Mouse (Mus musculus): ENCODE measurements around the gene Kat7. TPM values are rescaled to one million over a fixed set of nuclear protein-coding genes. Genes with fewer than 3 reads are reported as not detected.

Gene Kat7
- polyA plus RNA-seq, 1 experiment from 2014 or later, result 19.4 TPM

DNA sequence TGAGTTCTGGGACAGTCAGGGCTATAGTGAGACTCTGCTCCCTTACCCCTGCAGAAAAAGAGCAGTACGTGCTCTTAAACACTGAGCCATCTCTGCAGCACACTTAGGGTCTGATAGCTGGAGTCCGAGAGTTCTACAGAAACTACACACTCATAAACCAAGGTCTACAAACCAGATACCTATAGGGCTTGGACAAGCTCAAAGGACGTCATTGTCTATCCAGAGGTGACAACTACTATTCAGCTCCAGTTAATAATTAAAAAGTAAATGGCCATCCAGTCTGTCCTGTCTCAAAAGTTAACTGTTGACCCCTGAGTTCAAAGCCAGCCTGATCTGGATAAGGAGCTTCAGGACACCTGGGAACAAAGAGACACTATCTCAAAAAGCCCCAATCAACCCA is 8.3 kb downstream of the Kat7 start:
- H3K27ac ChIP-seq (ENCODE audit: low read depth), result no peak overlapping the region
- no peaks in the 10 kb centered on the region for H3K27me3 ChIP-seq (ENCODE audit: insufficient read depth, low read length)
- H3K4me3 ChIP-seq (ENCODE audit: low read depth, low read length), result no peak overlapping the region
- no peak for DNase-seq
- 85% methylated on average over 3 of the region's 3 CpGs for WGBS (ENCODE audit: insufficient replicate concordance)
- ATAC-seq, result no peak
- H3K9me3 ChIP-seq (ENCODE audit: low read length), result no peaks in the 10 kb centered on the region
- H3K4me1 ChIP-seq (ENCODE audit: insufficient read depth), result no peaks in the 10 kb centered on the region; the same call in 1 of the 2 replicates
- no peak overlapping the region for H3K9ac ChIP-seq (replicated peaks)
- no peak overlapping the region for H3K4me2 ChIP-seq (ENCODE audit: low read depth, low read length)
- H3K36me3 ChIP-seq (replicated peaks; ENCODE audit: insufficient read depth, low read length), result peaks cover 85% of the 10 kb centered on the region
- TF ChIP-seq EP300 (IDR thresholded peaks at IDR 0.05; ENCODE audit: low read depth), result no peak
- TF ChIP-seq CTCF (IDR thresholded peaks at IDR 0.05; ENCODE audit: low read depth), result no peak

DNA sequence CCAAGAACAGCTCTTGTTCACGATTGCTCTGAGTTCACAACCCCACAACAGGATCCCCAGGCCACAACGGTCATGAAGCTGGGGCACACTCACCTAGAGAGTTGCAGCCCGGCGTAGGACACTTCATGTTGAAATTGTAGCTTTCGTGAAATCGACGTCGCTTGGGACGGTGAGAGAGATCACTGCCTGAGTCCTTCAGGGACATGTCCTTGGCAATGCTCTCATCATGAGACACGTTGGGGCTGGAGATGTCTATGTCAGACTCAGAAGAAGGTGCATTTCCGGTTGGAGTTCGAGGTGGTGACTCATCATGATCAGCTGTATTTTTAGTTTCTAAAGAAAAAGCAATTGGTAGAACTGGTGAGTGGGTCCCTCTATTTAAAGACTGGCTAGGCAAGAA is 10.2 kb downstream of the Kat7 start:
- no peak for TF ChIP-seq EP300 (IDR thresholded peaks at IDR 0.05; ENCODE audit: low read depth)
- TF ChIP-seq CTCF (IDR thresholded peaks at IDR 0.05; ENCODE audit: low read depth), result no peak
- no peak for ATAC-seq
- H3K4me1 ChIP-seq (ENCODE audit: insufficient read depth), result no peaks in the 10 kb centered on the region
- no peak for DNase-seq
- H3K27ac ChIP-seq (ENCODE audit: low read depth), result no peak overlapping the region
- H3K9ac ChIP-seq (replicated peaks), result no peak overlapping the region
- no peaks in the 10 kb centered on the region for H3K9me3 ChIP-seq (ENCODE audit: low read length)
- no peak overlapping the region for H3K4me2 ChIP-seq (ENCODE audit: low read depth, low read length)
- 87% methylated on average over 12 of the region's 12 CpGs for WGBS (ENCODE audit: insufficient replicate concordance)
- peaks cover 79% of the 10 kb centered on the region for H3K36me3 ChIP-seq (replicated peaks; ENCODE audit: insufficient read depth, low read length)
- H3K27me3 ChIP-seq (ENCODE audit: insufficient read depth, low read length), result no peaks in the 10 kb centered on the region
- no peak overlapping the region for H3K4me3 ChIP-seq (ENCODE audit: low read depth, low read length)

DNA sequence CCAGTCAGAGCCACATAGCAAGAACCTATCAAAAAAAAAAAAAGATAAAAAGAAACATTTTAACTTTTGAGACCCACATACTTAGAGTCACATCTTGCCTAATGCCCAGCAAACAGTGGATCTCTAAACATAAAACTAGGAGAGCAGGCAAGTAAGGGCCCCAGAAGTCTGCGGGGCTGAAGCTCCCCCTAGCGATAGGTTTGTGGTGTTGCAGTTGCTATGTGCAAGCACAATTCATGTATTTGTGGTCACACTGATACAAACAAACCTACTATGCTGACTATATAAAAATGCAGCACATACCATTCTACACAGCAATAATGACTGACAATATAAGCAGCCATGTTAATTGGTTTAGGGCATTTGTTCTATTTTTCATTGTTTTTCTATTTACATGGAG is 11.9 kb downstream of the Kat7 start:
- Histone ChIP-seq H3K27ac (ENCODE audit: low read depth) (no peak overlapping the region), H3K9ac (replicated peaks) (no peak overlapping the region), H3K27me3 (ENCODE audit: insufficient read depth, low read length) (no peaks in the 10 kb centered on the region), H3K36me3 (replicated peaks; ENCODE audit: insufficient read depth, low read length) (peaks cover 78% of the 10 kb centered on the region), H3K4me2 (ENCODE audit: low read depth, low read length) (no peak overlapping the region), H3K9me3 (ENCODE audit: low read length) (no peaks in the 10 kb centered on the region), H3K4me3 (ENCODE audit: low read depth, low read length) (no peak overlapping the region), H3K4me1 (ENCODE audit: insufficient read depth) (no peaks in the 10 kb centered on the region)
- TF ChIP-seq EP300 (IDR thresholded peaks at IDR 0.05; ENCODE audit: low read depth) (no peak), CTCF (IDR thresholded peaks at IDR 0.05; ENCODE audit: low read depth) (peak; percentile 93)
- 4% methylated on average over 2 of the region's 2 CpGs for WGBS (ENCODE audit: insufficient replicate concordance)
- ATAC-seq, result peak; percentile 54; the same call in 1 of the 2 replicates
- peak; percentile 54 for DNase-seq

DNA sequence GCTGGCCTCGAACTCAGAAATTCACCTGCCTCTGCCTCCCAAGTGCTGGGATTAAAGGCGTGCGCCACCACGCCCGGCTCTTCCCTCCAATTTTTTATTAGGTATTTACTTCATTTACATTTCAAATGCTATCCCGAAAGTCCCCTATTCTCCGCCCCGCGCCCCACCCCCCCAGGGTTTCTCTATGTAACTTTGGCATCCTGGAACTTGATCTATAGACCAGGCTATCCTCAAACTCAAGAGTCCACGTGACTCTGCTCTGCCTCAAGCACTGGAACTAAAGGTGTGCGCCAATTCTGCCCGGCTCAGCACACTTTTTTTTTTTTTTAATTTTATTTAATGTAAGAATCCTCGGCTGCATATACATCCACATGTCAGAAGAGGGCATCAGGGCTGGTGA is 14.3 kb downstream of the Kat7 start:
- Histone ChIP-seq H3K4me3 (ENCODE audit: low read depth, low read length) (no peak overlapping the region), H3K27ac (ENCODE audit: low read depth) (no peak overlapping the region), H3K9me3 (ENCODE audit: low read length) (no peaks in the 10 kb centered on the region), H3K9ac (replicated peaks) (no peak overlapping the region), H3K27me3 (ENCODE audit: insufficient read depth, low read length) (no peaks in the 10 kb centered on the region), H3K4me2 (ENCODE audit: low read depth, low read length) (no peak overlapping the region), H3K4me1 (ENCODE audit: insufficient read depth) (peaks cover 5% of the 10 kb centered on the region; the same call in 1 of the 2 replicates), H3K36me3 (replicated peaks; ENCODE audit: insufficient read depth, low read length) (peaks cover 77% of the 10 kb centered on the region)
- DNase-seq (no peak), ATAC-seq (no peak)
- no peak for TF ChIP-seq EP300 (IDR thresholded peaks at IDR 0.05; ENCODE audit: low read depth)
- no peak for TF ChIP-seq CTCF (IDR thresholded peaks at IDR 0.05; ENCODE audit: low read depth)
- WGBS (ENCODE audit: insufficient replicate concordance), result 90% methylated on average over 12 of the region's 13 CpGs

DNA sequence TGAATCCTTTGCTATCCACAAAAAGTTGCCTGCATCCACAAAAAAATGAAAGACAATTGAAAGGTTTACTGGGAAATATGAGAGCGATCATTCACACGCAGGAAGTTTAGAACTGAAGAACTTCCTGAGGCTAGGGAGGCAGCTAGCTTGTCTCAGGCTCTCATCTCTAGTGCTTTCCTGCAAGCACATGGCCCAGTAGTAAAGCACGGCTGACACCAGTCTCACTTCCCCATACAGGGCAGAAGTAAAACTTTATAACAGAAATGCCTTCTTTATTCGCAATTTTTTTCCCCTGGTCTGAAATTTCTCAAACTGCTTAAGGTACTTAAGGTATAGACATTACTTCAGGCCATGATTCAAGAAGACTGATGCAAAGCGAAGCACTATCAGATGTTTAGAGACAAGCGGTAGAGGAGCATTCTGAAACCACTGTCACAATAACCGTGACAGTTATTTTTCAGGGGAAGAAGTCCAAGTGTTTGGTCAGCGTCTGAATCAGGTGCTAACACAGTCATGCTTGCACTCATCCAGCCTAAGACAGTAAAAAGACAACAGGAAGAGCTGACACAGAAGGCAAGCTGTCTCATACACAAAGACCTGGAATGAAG is 16.9 kb downstream of the Kat7 start:
- 38% methylated on average over 8 of the region's 8 CpGs for WGBS (ENCODE audit: insufficient replicate concordance)
- Histone ChIP-seq H3K4me3 (ENCODE audit: low read depth, low read length) (no peak overlapping the region), H3K9ac (replicated peaks) (no peak overlapping the region), H3K9me3 (ENCODE audit: low read length) (no peaks in the 10 kb centered on the region), H3K27ac (ENCODE audit: low read depth) (peak overlapping the region; percentile 58), H3K4me2 (ENCODE audit: low read depth, low read length) (no peak overlapping the region), H3K4me1 (ENCODE audit: insufficient read depth) (peaks cover 5% of the 10 kb centered on the region; the same call in 1 of the 2 replicates), H3K36me3 (replicated peaks; ENCODE audit: insufficient read depth, low read length) (peaks cover 81% of the 10 kb centered on the region), H3K27me3 (ENCODE audit: insufficient read depth, low read length) (no peaks in the 10 kb centered on the region)
- peak; percentile 40; the same call in 1 of the 2 replicates for ATAC-seq
- no peak for TF ChIP-seq CTCF (IDR thresholded peaks at IDR 0.05; ENCODE audit: low read depth)
- no peak for TF ChIP-seq EP300 (IDR thresholded peaks at IDR 0.05; ENCODE audit: low read depth)
- DNase-seq, result no peak

DNA sequence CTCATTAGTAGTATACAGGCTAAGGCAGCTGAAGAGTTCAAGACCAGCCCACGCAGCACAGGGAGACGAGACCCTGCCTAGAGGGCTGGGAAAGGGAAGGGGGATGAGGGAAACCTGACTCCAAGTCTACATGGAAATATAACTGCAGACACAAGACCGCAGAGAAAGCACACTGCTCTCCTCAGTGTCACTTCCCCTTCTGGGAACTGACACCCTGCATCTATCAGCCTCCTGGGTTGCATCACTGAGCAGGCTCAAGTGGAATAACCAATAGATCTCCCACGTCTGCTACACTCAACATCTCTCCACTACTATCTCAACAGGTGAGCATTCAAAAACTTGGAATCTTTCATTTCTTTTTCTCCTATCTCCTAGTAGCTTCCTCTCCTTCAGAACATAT is 18.0 kb downstream of the Kat7 start:
- TF ChIP-seq EP300 (IDR thresholded peaks at IDR 0.05; ENCODE audit: low read depth) (no peak), CTCF (IDR thresholded peaks at IDR 0.05; ENCODE audit: low read depth) (no peak)
- Histone ChIP-seq H3K9ac (replicated peaks) (no peak overlapping the region), H3K36me3 (replicated peaks; ENCODE audit: insufficient read depth, low read length) (peaks cover 79% of the 10 kb centered on the region), H3K27me3 (ENCODE audit: insufficient read depth, low read length) (no peaks in the 10 kb centered on the region), H3K27ac (ENCODE audit: low read depth) (no peak overlapping the region), H3K4me1 (ENCODE audit: insufficient read depth) (peaks cover 5% of the 10 kb centered on the region; the same call in 1 of the 2 replicates), H3K4me3 (ENCODE audit: low read depth, low read length) (no peak overlapping the region), H3K9me3 (ENCODE audit: low read length) (no peaks in the 10 kb centered on the region), H3K4me2 (ENCODE audit: low read depth, low read length) (no peak overlapping the region)
- no peak for ATAC-seq
- DNase-seq, result no peak
- 53% methylated on average over 4 of the region's 4 CpGs for WGBS (ENCODE audit: insufficient replicate concordance)

Data from liver, postnatal 0 days (tissue).